11 mouse cellular contexts compared by ENCODE assay signal in genomic region chr11:100703366-100703765, GRCm38 (mm10). TPM values are rescaled to one million over a fixed set of nuclear protein-coding genes. Genes with fewer than 3 reads are reported as not detected.
DNase-seq lines count a peak whose midpoint lies in the region; ATAC-seq and TF ChIP-seq lines count a peak whose summit lies in the region.
"Had no signal": no experiment of that assay in that cellular context is flagged by ENCODE, and none has a peak within 500 bp of the region (broad histone marks: within the 10 kb centered on the region; RNA-seq: fewer than 3 reads in every experiment).

No protein-coding gene starts in this region.

- no peaks in the 10 kb centered on the region for H3K9me3 ChIP-seq in heart, postnatal 0 days (replicated peaks; ENCODE audit: control insufficient read depth, low read length)
- H3K9me3 ChIP-seq in heart, embryonic 12.5 days (replicated peaks), result no peaks in the 10 kb centered on the region
- no peaks in the 10 kb centered on the region for H3K9me3 ChIP-seq in liver, embryonic 12.5 days (replicated peaks)
- no peaks in the 10 kb centered on the region for H3K9me3 ChIP-seq in stomach, embryonic 15.5 days
- H3K9me3 ChIP-seq: limb, embryonic 13.5 days had no signal

- no peaks in the 10 kb centered on the region for H3K27me3 ChIP-seq in heart, postnatal 0 days (ENCODE audit: control insufficient read depth, insufficient read depth, low read length)
- peaks cover 6% of the 10 kb centered on the region; the same call in 1 of the 2 replicates for H3K27me3 ChIP-seq in heart, embryonic 12.5 days (replicated peaks)
- no peaks in the 10 kb centered on the region for H3K27me3 ChIP-seq in testis, adult 2 months (ENCODE audit: control insufficient read depth, insufficient read depth, low read length)
- no peaks in the 10 kb centered on the region for H3K27me3 ChIP-seq in liver, embryonic 12.5 days (replicated peaks)
- H3K27me3 ChIP-seq in stomach, embryonic 15.5 days (replicated peaks), result no peaks in the 10 kb centered on the region
- H3K27me3 ChIP-seq: limb, embryonic 13.5 days had no signal

- 56% methylated on average over 11 of the region's 11 CpGs for WGBS in heart, postnatal 0 days
- 61% methylated on average over 11 of the region's 11 CpGs for WGBS in heart, embryonic 12.5 days
- 54% methylated on average over 11 of the region's 11 CpGs for WGBS in liver, embryonic 12.5 days (ENCODE audit: insufficient replicate concordance)
- 64% methylated on average over 11 of the region's 11 CpGs for WGBS in stomach, embryonic 15.5 days

- no peak overlapping the region for H3K4me3 ChIP-seq in heart, postnatal 0 days (ENCODE audit: low read depth, low read length)
- no peak overlapping the region for H3K4me3 ChIP-seq in heart, embryonic 12.5 days
- peak overlapping the region; percentile 78 for H3K4me3 ChIP-seq in testis, adult 2 months (ENCODE audit: control insufficient read depth, low read depth, low read length)
- H3K4me3 ChIP-seq in liver, embryonic 12.5 days, result peak overlapping the region; percentile 43; the same call in 1 of the 2 replicates
- no peak overlapping the region for H3K4me3 ChIP-seq in stomach, embryonic 15.5 days (replicated peaks)
- H3K4me3 ChIP-seq: limb, embryonic 13.5 days had no signal

- no peak for TF ChIP-seq CTCF in heart, postnatal 0 days (IDR thresholded peaks at IDR 0.05; ENCODE audit: low read depth)
- TF ChIP-seq CTCF in testis, adult 2 months (IDR thresholded peaks at IDR 0.05; ENCODE audit: control insufficient read depth, insufficient read depth, insufficient replicate concordance, low read depth, low read length), result no peak

- no peak for ATAC-seq in heart, postnatal 0 days (ENCODE audit: insufficient read depth, low read depth)
- no peak for ATAC-seq in heart, embryonic 12.5 days (ENCODE audit: insufficient number of reproducible peaks, low FRiP score)
- no peak for ATAC-seq in liver, embryonic 12.5 days
- no peak for ATAC-seq in stomach, embryonic 15.5 days (ENCODE audit: insufficient read depth, low FRiP score, low read depth)

- TF ChIP-seq POLR2A in testis, adult 2 months (IDR thresholded peaks at IDR 0.05; ENCODE audit: control insufficient read depth, low read depth, low read length), result no peak

- H3K9ac ChIP-seq in heart, postnatal 0 days (replicated peaks; ENCODE audit: low read depth, low read length), result no peak overlapping the region
- H3K9ac ChIP-seq in heart, embryonic 12.5 days, result no peak overlapping the region
- 0 out of 2 replicates have a peak overlapping the region, but pooled peaks have one; percentile 8 for H3K9ac ChIP-seq in liver, embryonic 12.5 days
- H3K9ac ChIP-seq in stomach, embryonic 15.5 days, result no peak overlapping the region

- TF ChIP-seq EP300 in heart, postnatal 0 days (IDR thresholded peaks at IDR 0.05; ENCODE audit: low read depth), result no peak

- H3K4me1 ChIP-seq in heart, postnatal 0 days (ENCODE audit: control insufficient read depth, insufficient read depth), result no peaks in the 10 kb centered on the region
- peaks cover 4% of the 10 kb centered on the region for H3K4me1 ChIP-seq in heart, embryonic 12.5 days (replicated peaks)
- H3K4me1 ChIP-seq in testis, adult 2 months (ENCODE audit: control insufficient read depth, insufficient read depth, low read length), result peaks cover 28% of the 10 kb centered on the region
- H3K4me1 ChIP-seq in liver, embryonic 12.5 days, result peaks cover 35% of the 10 kb centered on the region
- peaks cover 8% of the 10 kb centered on the region for H3K4me1 ChIP-seq in stomach, embryonic 15.5 days

- peaks cover 38% of the 10 kb centered on the region for H3K36me3 ChIP-seq in heart, postnatal 0 days (replicated peaks; ENCODE audit: control insufficient read depth, insufficient read depth, low read length)
- peaks cover 39% of the 10 kb centered on the region for H3K36me3 ChIP-seq in heart, embryonic 12.5 days
- peaks cover 1% of the 10 kb centered on the region; the same call in 1 of the 2 replicates for H3K36me3 ChIP-seq in testis, adult 2 months (ENCODE audit: control insufficient read depth, insufficient read depth, low read length)
- peaks cover 39% of the 10 kb centered on the region for H3K36me3 ChIP-seq in liver, embryonic 12.5 days
- H3K36me3 ChIP-seq in stomach, embryonic 15.5 days, result peaks cover 33% of the 10 kb centered on the region

- H3K27ac ChIP-seq in heart, postnatal 0 days (ENCODE audit: low read depth), result no peak overlapping the region
- no peak overlapping the region for H3K27ac ChIP-seq in heart, embryonic 12.5 days (ENCODE audit: poor library complexity, severe bottlenecking)
- peak overlapping the region; percentile 71 for H3K27ac ChIP-seq in testis, adult 2 months (ENCODE audit: control insufficient read depth, insufficient read depth, low read depth, low read length)
- no peak overlapping the region for H3K27ac ChIP-seq in liver, embryonic 12.5 days
- no peak overlapping the region for H3K27ac ChIP-seq in stomach, embryonic 15.5 days
- H3K27ac ChIP-seq: limb, embryonic 13.5 days had no signal

- DNase-seq in heart, postnatal 0 days (ENCODE audit: low spot score), result no peak
- no peak for DNase-seq in testis, postnatal 14 days (ENCODE audit: low spot score)
- DNase-seq in urinary bladder, postnatal 4 days (ENCODE audit: low spot score in 2 of 2), result no peak
- no peak for DNase-seq in neural tube, embryonic 10.5 days (ENCODE audit: extremely low spot score, low spot score)
- DNase-seq: layer of hippocampus, adult 9-11 months had no signal

- H3K4me2 ChIP-seq in heart, postnatal 0 days (ENCODE audit: low read depth, low read length), result peak overlapping the region; percentile 48
- no peak overlapping the region for H3K4me2 ChIP-seq in heart, embryonic 12.5 days
- peak overlapping the region; percentile 57 for H3K4me2 ChIP-seq in liver, embryonic 12.5 days
- H3K4me2 ChIP-seq in stomach, embryonic 15.5 days, result peak overlapping the region; percentile 46; the same call in 1 of the 2 replicates

RNA-seq across cellular contexts. Expression of gene Dhx58, which starts 0.7 kb away (rescaled TPM):
- total RNA-seq in heart, postnatal 0 days (2014; rRNA removed; ENCODE audit: low replicate concordance), result 3.6 and 9.1 TPM in 2 replicates
- polyA plus RNA-seq in heart, postnatal 0 days (2015; fragmentation: Nextera tagmentation; extraction: Ambion mirVana), result 1.3 and 1.4 TPM in 2 replicates
- 0.74 and 0.90 TPM in 2 replicates for polyA plus RNA-seq in heart, embryonic 12.5 days (2016; fragmentation: Nextera tagmentation; extraction: Ambion mirVana)
- 31.5 and 32.0 TPM in 2 replicates for polyA plus RNA-seq in testis, adult 2 months (2012; rRNA removed)
- 1.5 and 2.1 TPM in 2 replicates for polyA plus RNA-seq in liver, embryonic 12.5 days (2016; fragmentation: Nextera tagmentation; extraction: Ambion mirVana)
- polyA plus RNA-seq in stomach, embryonic 15.5 days (2015; fragmentation: Nextera tagmentation; extraction: Ambion mirVana), result 2.8 and 4.0 TPM in 2 replicates

RNA-seq across cellular contexts. Expression of gene Kat2a, which starts 8.9 kb away (rescaled TPM):
- total RNA-seq in heart, postnatal 0 days (2014; rRNA removed; ENCODE audit: low replicate concordance), result 15.2 and 17.6 TPM in 2 replicates
- 15.8 and 16.1 TPM in 2 replicates for polyA plus RNA-seq in heart, postnatal 0 days (2015; fragmentation: Nextera tagmentation; extraction: Ambion mirVana)
- polyA plus RNA-seq in heart, embryonic 12.5 days (2016; fragmentation: Nextera tagmentation; extraction: Ambion mirVana), result 45.4 and 49.0 TPM in 2 replicates
- polyA plus RNA-seq in testis, adult 2 months (2012; rRNA removed), result 24.0 and 26.3 TPM in 2 replicates
- 39.4 and 40.2 TPM in 2 replicates for polyA plus RNA-seq in liver, embryonic 12.5 days (2016; fragmentation: Nextera tagmentation; extraction: Ambion mirVana)
- polyA plus RNA-seq in stomach, embryonic 15.5 days (2015; fragmentation: Nextera tagmentation; extraction: Ambion mirVana), result 47.3 and 50.6 TPM in 2 replicates

RNA-seq across cellular contexts. Expression of gene Hspb9, which starts 10.3 kb away (rescaled TPM):
- total RNA-seq in heart, postnatal 0 days (2014; rRNA removed; ENCODE audit: low replicate concordance), result not detected in 2 replicates
- polyA plus RNA-seq in heart, postnatal 0 days (2015; fragmentation: Nextera tagmentation; extraction: Ambion mirVana), result 0.22 TPM in 1 of 2 replicates, not detected in the other
- polyA plus RNA-seq in heart, embryonic 12.5 days (2016; fragmentation: Nextera tagmentation; extraction: Ambion mirVana), result 0.27 TPM in 1 of 2 replicates, not detected in the other
- polyA plus RNA-seq in testis, adult 2 months (2012; rRNA removed), result 1,348 and 1,420 TPM in 2 replicates
- 0.29 and 0.33 TPM in 2 replicates for polyA plus RNA-seq in liver, embryonic 12.5 days (2016; fragmentation: Nextera tagmentation; extraction: Ambion mirVana)
- polyA plus RNA-seq in stomach, embryonic 15.5 days (2015; fragmentation: Nextera tagmentation; extraction: Ambion mirVana), result not detected in 2 replicates
- total RNA-seq: gastrocnemius, adult 8-10 months had no signal
- polyA plus RNA-seq: limb, embryonic 13.5 days had no signal

RNA-seq across cellular contexts. Expression of gene Zfp385c, which starts 11.1 kb away (rescaled TPM):
- not detected in 2 replicates for total RNA-seq in heart, postnatal 0 days (2014; rRNA removed; ENCODE audit: low replicate concordance)
- polyA plus RNA-seq in heart, postnatal 0 days (2015; fragmentation: Nextera tagmentation; extraction: Ambion mirVana), result 0.25 and 0.40 TPM in 2 replicates
- 0.41 TPM in 1 of 2 replicates, not detected in the other for polyA plus RNA-seq in heart, embryonic 12.5 days (2016; fragmentation: Nextera tagmentation; extraction: Ambion mirVana)
- 2.6 and 3.8 TPM in 2 replicates for polyA plus RNA-seq in testis, adult 2 months (2012; rRNA removed)
- polyA plus RNA-seq in liver, embryonic 12.5 days (2016; fragmentation: Nextera tagmentation; extraction: Ambion mirVana), result 0.32 TPM in 1 of 2 replicates, not detected in the other
- polyA plus RNA-seq in stomach, embryonic 15.5 days (2015; fragmentation: Nextera tagmentation; extraction: Ambion mirVana), result 0.06 and 0.21 TPM in 2 replicates

RNA-seq across cellular contexts. Expression of gene Rab5c, which starts 34.6 kb away (rescaled TPM):
- total RNA-seq in heart, postnatal 0 days (2014; rRNA removed; ENCODE audit: low replicate concordance), result 99.1 and 117 TPM in 2 replicates
- polyA plus RNA-seq in heart, postnatal 0 days (2015; fragmentation: Nextera tagmentation; extraction: Ambion mirVana), result 11.0 and 12.0 TPM in 2 replicates
- polyA plus RNA-seq in heart, embryonic 12.5 days (2016; fragmentation: Nextera tagmentation; extraction: Ambion mirVana), result 10.5 and 11.4 TPM in 2 replicates
- polyA plus RNA-seq in testis, adult 2 months (2012; rRNA removed), result 90.2 and 90.7 TPM in 2 replicates
- 15.9 and 18.1 TPM in 2 replicates for polyA plus RNA-seq in liver, embryonic 12.5 days (2016; fragmentation: Nextera tagmentation; extraction: Ambion mirVana)
- polyA plus RNA-seq in stomach, embryonic 15.5 days (2015; fragmentation: Nextera tagmentation; extraction: Ambion mirVana), result 24.5 and 25.5 TPM in 2 replicates

Comparison
In these comparisons a context has a peak if more than half of its experiments do, and no peak if none do; other contexts are left out.
1. H3K4me3 ChIP-seq: peak in testis, adult 2 months (single experiment) and liver, embryonic 12.5 days (single experiment); none in heart, postnatal 0 days (single experiment), heart, embryonic 12.5 days (single experiment) and stomach, embryonic 15.5 days (single experiment).
2. RNA of gene Hspb9, which starts 10.3 kb away (polyA plus RNA-seq): 1,348 to 1,420 TPM in testis, adult 2 months; 0.29 to 0.33 TPM in liver, embryonic 12.5 days, not detected in stomach, embryonic 15.5 days, 0.22 TPM in heart, postnatal 0 days and 0.27 TPM in heart, embryonic 12.5 days; every median in the first group is over 1,000 times any median in the second.